Mouse (Mus musculus): ENCODE results near the gene Uchl3.

DNA sequence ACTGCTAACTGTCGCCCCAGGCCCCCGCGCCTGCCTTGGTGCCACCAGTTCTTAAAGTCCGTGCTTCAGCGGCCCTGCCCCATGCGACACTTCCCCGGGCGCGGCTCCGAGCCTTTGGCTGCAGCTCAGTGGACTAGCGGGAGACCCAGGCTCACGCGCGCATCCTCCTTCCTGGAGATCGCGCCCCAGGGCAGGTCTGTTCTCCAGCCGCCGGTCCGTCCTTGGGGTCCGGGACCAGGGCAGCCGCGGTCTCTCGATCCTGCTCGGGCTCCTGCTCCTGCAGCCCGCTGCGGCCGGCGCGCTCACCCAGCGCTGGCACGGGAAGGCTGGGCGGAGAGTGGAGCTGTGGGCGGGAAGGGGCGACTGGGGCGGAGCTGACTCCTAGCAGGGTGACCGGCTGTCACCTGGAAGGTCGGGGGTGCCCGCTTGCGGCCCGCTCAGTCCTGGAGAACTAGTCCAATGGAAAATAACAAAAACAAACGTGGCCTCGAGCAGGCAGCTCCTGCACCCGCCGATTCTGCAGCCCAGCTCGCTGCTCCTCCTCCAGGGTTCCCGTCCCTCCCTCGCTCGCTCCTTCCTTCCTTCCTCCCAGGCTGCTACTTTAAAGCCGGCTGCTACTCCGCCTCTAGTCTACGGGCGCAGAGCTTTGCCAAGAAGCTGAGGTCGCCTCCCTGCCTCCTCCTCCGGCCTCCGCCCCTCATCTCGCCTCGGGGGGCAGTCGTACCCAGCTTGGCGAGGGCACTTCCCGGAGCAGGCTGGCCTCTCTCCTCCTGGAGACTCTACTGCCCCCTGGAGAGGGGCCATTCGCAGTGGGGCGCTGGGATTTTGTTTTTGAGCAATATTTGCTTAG, 45.0 kb upstream of the Uchl3 start, which contains the start of gene Tbc1d4:
- TF ChIP-seq CTCF (IDR thresholded peaks at IDR 0.05; ENCODE audit: borderline replicate concordance, insufficient read depth, low read depth, low read length) (peak; percentile 36; the same call in 1 of the 2 replicates), POLR2A (IDR thresholded peaks at IDR 0.05; ENCODE audit: borderline replicate concordance, insufficient read depth, low read length) (peak; percentile 66)

Data from cerebellum, adult 2 months (tissue).